Mouse (Mus musculus): ENCODE measurements around the gene Mast4.
"Not testable (repeated sequence)": the region's sequence is repeated elsewhere in the genome, so short reads cannot be mapped to it uniquely, and the experiment has no call there.

The Mast4 gene

DNA sequence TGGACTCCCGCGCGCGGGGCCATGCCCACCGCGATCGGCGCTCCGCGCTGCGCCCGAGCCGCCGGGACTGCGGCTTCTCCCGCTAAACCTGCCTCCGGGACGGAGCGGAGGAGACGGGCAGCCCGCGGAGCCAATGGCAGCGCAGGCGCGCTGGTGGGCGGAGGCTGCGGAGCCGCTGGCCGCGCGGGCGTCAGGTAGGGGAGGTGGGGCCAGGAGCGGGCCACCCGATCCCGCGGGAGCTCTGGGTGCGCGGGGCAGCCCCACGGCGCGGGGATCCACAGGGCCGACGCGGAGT, at the start of gene Mast4:
Gene Mast4, minus strand, starts transcription at position 106 of the 295 bp plus-strand sequence.
- peak; percentile 71 for DNase-seq (ENCODE audit: low read depth, low spot score)

DNA sequence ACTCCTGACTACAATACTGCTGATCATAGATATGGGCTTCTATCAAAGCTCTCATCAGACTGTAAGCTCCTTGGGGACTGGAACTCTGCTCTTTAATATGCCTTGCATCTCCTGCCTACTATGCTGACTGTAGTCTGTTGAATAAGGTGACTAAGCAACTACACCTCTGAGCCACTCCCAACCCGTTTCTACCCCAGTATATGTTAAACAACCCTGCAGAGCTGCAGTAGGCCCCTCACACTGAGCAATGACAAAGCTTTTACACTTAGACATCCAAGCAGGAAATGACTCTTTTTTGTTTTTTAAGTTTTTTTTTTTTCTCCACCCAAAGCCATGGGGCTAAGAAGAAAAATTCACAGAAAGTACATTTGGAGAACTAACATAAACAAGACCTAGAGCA, 40.2 kb upstream of the Mast4 start:
- no peak for DNase-seq (ENCODE audit: low read depth, low spot score)

DNA sequence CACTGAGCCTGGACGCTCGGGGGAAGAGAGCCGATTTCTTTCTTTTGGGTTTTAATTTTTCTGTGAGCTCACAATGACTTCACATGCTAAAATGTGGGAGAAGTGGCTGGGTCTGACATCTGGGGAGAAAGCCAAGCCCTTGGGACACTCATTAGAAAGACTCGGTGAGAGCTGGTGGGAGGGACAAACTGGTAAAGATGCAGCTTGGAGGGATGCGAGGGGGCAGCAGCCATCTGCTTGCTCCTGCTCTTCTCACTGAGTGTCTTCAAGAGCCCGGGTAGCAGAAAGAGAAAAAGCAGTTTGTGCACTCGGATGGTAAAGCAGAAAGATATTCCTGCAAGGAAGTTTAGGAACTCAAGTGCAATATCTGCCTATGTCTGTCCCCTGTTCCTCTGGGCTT, 34.9 kb upstream of the Mast4 start:
- no peak for DNase-seq (ENCODE audit: low read depth, low spot score)

- DNase-seq (ENCODE audit: low read depth, low spot score) = no peak
Observed at GRCm38 (mm10) chr13:103363181-103363580, 28.9 kb upstream of the Mast4 start.

- DNase-seq (ENCODE audit: low read depth, low spot score) = not testable (repeated sequence)
Observed at GRCm38 (mm10) chr13:103357415-103357814, 23.1 kb upstream of the Mast4 start.

GRCm38 (mm10) chr13:103356909-103357308, 22.6 kb upstream of the Mast4 start:
- DNase-seq (ENCODE audit: low read depth, low spot score) = not testable (repeated sequence)

- no peak for DNase-seq (ENCODE audit: low read depth, low spot score)
Observed at GRCm38 (mm10) chr13:103354737-103355136, 20.4 kb upstream of the Mast4 start.

- DNase-seq (ENCODE audit: low read depth, low spot score) = no peak
Observed at GRCm38 (mm10) chr13:103344749-103345148, 10.5 kb upstream of the Mast4 start.

DNA sequence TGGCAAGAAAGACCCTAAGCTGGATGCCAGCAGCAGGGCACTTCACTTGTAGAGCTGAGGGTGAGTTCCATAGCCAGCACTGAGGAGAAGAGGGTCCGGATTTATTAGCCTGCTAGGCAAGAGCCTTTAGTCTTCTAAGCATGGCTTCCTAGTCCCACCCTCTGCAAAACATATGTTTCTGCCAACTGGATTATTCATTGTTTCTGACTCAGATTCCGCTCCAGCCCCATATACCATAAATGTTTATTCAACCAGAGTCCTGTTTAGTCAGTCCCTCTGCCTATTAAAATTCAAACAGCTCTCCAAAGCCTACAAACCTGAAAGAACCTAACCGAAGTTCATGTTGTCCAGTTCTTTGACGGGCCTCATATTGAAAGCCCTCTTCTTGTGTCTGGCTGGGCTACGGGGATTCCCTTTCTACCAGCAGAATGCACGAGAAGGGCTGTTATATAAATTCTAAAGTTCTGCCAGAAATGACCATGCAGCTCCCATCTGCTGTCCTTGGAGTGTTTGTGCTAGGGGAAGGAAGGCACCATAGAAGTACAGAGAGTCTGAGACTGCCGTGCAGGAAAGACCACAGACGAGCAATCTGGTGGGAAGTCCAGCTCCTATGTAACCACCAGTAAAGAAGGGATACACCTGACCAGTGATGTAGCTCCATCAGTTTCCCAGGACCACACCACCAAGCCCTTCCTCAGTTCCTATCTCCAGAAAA, 9.9 kb upstream of the Mast4 start:
- DNase-seq (ENCODE audit: low read depth, low spot score) = no peak

DNA sequence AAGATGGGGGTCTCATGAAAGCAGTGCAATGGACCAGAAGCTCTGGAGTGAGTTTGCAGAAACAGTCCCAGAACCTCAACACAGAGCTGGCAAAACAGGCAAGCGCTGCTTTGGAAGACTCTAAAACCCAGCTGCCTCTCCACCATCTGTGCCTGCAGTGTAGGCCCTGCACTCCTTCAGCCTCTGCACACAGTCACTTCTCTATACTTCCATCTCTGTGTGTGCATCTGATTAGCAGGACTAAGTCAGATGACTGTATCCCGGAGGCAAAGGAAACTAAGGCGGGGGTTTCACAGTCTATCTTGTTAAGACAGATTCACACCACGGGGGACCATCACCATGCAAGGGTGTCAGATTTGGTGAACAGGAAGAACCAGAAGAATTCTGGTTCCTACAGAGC, 6.7 kb upstream of the Mast4 start:
- no peak for DNase-seq (ENCODE audit: low read depth, low spot score)

DNA sequence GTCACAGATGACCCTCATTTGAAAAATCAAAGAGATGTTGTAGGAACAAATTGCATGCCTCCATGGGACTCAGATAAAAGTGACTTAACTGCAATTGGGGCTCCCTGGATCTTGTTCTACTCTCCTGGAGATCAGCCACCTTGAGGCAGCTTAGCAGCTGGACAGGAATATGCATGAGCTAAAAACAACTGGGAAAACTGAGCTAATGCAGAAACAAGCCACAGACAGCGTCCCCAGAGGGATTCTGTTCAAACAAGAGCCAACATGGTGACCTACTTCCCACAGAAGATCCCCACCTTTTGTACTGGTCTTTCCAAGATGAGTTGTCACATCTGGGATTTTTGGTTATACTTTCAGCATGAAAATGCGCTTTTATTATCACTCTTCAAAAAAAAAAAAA, 4.3 kb upstream of the Mast4 start:
- DNase-seq (ENCODE audit: low read depth, low spot score) = no peak

- DNase-seq (ENCODE audit: low read depth, low spot score) = no peak
Observed at GRCm38 (mm10) chr13:103336237-103336636, 1.9 kb upstream of the Mast4 start.

DNA sequence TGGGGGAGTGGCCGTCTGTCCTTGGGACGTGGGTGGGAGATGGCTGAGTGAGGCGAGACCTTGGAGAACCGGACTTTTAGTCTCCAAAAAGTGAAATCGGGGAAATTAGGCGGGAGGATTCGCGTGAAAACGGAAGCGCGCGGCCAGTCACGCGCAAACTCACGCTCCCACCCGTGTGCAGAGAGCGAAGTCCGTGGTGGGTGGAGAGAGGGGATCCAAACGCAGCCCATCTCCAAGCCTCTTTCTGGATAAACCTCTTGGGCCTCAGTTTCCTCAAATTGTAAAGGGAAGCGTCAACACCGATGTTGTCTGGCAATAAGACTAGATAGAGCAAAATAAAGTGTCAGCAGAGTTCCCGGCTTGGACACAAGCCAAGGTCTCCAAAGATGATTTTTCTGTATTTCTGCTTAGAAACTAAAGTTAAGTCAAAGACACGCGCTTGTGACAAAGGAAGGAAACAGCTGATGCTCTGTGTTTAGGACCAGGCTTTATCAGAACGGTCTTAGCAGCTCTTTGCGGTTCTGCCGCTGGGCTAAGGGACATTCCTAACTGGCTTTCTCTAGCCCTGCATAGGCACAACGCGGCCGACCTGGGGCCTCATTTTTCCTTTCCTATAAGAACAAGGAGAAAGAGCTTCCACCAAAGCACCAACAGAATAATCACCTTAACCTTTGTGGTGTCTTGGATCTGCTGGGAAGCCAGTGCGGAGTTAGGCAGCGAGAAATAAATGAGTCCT, 594 bp upstream of the Mast4 start:
- DNase-seq (ENCODE audit: low read depth, low spot score) = no peak

GRCm38 (mm10) chr13:103333601-103334391, 501 bp downstream of the Mast4 start:
- no peak for DNase-seq (ENCODE audit: low read depth, low spot score)

DNA sequence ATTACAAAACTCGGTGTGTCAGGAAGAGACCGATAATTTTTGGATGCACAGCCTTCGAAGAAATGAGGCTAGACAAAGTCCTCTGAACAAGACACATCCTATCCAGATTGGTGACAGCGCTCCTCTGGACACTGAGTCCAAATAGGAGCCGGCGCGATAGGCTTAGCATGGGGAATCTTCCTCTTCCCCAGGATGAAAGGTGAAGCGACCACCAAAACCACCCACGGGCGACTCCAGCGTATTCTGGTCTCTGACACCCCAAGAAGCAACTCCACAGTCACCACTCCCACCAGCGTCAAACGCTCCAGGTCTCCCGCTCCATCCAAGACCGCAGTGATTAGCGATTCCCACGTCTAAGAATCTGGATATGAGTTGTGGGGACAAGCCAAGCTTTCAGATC, 1.1 kb downstream of the Mast4 start:
- no peak for DNase-seq (ENCODE audit: low read depth, low spot score)

GRCm38 (mm10) chr13:103332731-103333130, 1.6 kb downstream of the Mast4 start:
- no peak for DNase-seq (ENCODE audit: low read depth, low spot score)

DNA sequence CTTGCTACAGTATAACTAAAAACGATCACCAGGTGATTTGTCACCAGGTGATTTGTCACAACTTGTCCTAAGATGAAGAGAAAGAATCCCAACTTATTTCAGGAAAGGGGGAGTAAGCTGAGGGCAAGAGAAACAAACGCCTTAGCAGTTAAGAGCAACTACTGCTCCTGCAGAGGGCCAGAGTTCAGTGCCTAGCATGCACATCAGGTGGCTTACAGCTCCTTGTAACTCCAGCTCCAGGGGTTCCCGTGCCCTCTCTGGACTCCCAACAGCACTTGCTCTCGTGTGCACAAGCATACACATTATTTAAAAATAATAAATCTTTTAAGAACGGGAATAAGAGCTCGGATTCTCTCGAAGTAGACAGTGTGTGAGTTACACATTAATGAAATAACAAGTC, 3.2 kb downstream of the Mast4 start:
- no peak for DNase-seq (ENCODE audit: low read depth, low spot score)

DNA sequence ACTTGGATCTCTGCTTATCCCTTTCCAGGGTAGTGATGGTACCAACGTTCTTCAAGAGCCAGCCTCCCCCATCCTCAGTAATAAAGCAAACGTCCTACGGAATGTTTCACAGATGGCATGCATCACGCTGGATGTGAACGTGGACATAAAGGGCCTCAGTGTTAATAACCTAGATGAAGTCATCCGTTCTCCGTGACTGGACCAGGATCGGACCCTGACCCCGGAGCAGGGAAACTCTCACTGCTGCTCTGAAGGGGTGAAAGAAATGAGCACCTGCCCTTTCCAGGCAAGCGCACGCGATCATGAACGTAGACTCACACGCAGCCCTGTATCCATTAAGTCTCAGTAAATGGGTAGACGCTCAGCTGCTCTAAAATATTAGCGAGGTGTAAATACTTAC, 6.0 kb downstream of the Mast4 start:
- DNase-seq (ENCODE audit: low read depth, low spot score) = no peak

- no peak for DNase-seq (ENCODE audit: low read depth, low spot score)
Observed at GRCm38 (mm10) chr13:103327843-103328242, 6.5 kb downstream of the Mast4 start.

DNA sequence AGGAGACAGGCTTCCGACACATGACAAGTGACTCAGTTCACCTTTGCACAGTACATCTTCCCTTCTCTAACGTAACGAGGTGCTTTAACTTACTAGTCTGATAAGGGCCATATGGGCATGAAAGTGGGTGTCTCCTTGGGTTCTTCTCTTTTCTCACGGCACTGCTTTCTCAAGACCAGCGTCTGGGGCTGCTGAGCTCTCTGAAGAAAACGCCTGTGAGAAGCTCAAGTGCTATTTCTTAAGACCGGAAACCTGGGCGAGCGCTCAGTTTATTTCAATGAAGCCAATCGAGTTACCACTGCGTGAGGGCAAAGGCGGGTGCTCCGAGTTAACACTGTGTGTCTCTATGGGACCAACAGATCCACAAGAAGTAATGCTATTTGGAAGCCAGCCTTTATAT, 8.1 kb downstream of the Mast4 start:
- DNase-seq (ENCODE audit: low read depth, low spot score) = no peak

GRCm38 (mm10) chr13:103319881-103320280, 14.4 kb downstream of the Mast4 start:
- DNase-seq (ENCODE audit: low read depth, low spot score) = no peak

DNA sequence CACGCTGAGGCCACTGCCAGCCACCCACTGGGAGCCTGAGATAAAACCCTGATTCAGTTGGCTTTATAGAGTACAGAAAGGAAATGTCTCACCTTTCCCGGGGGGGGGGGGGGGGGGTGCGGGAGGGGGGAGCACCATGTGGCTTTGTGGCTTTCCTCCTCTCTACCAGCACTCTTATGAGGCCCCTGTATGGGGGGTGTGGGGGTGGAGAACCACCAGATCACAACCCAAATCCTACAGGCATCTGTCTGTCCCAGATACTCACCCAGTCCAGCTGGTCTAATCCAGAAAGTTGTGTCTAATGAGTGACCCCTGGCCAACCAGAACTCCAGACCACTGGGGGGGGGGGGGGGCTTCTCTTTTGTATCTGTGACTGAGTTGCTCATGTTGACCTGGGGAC, 15.0 kb downstream of the Mast4 start:
- DNase-seq (ENCODE audit: low read depth, low spot score) = no peak
